Mouse (Mus musculus) adipocyte (in vitro differentiated cells): ENCODE measurements at regions not wholly inside any gene's neighbourhood (a gene's known extent, or its start where the extent isn't known, plus 50 kb on each side); places are given as distances from the start of the nearest gene placed in this dataset.
"Not testable (repeated sequence)": the region's sequence is repeated elsewhere in the genome, so short reads cannot be mapped to it uniquely, and the experiment has no call there.

Experiments
- DNase-seq: peaks from one replicate; pipeline ENCODE4 v3.0.0-alpha.2; 2016; ENCODE audit warnings: low spot score

- DNase-seq, result peak; percentile 61
Measured at GRCm38 (mm10) chrX:50675356-50675755, 165.5 kb upstream of the Stk26 start.

- DNase-seq, result peak; percentile 65
Measured at GRCm38 (mm10) chrX:50657835-50658565, 182.8 kb upstream of the Stk26 start.

- no peak for DNase-seq
Measured at GRCm38 (mm10) chrX:50657180-50657834, 183.5 kb upstream of the Stk26 start.

GRCm38 (mm10) chrX:50655380-50655779, 185.5 kb upstream of the Stk26 start:
- not testable (repeated sequence) for DNase-seq

- no peak for DNase-seq
Measured at GRCm38 (mm10) chrX:50641347-50641746, 199.5 kb upstream of the Stk26 start.

GRCm38 (mm10) chrX:50635634-50636033, 205.2 kb upstream of the Stk26 start:
- no peak for DNase-seq

GRCm38 (mm10) chrX:50634842-50635615, 205.8 kb upstream of the Stk26 start:
- peak; percentile 87 for DNase-seq

- no peak for DNase-seq
Measured at GRCm38 (mm10) chrX:50632536-50632935, 204.2 kb upstream of the Olfr1324 start.

- no peak for DNase-seq
Measured at GRCm38 (mm10) chrX:50625336-50625735, 197.0 kb upstream of the Olfr1324 start.

- DNase-seq, result no peak
Measured at GRCm38 (mm10) chrX:50622984-50623455, 194.7 kb upstream of the Olfr1324 start.

- DNase-seq, result no peak
Measured at GRCm38 (mm10) chrX:50620909-50621308, 192.6 kb upstream of the Olfr1324 start.

- DNase-seq, result no peak
Measured at GRCm38 (mm10) chrX:50619919-50620318, 191.6 kb upstream of the Olfr1324 start.

GRCm38 (mm10) chrX:50618936-50619335, 190.6 kb upstream of the Olfr1324 start:
- no peak for DNase-seq

- not testable (repeated sequence) for DNase-seq
Measured at GRCm38 (mm10) chrX:50616920-50617319, 188.6 kb upstream of the Olfr1324 start.

GRCm38 (mm10) chrX:50614874-50615273, 186.6 kb upstream of the Olfr1324 start:
- not testable (repeated sequence) for DNase-seq

- not testable (repeated sequence) for DNase-seq
Measured at GRCm38 (mm10) chrX:50614367-50614766, 186.1 kb upstream of the Olfr1324 start.

- no peak for DNase-seq
Measured at GRCm38 (mm10) chrX:50611765-50612591, 183.7 kb upstream of the Olfr1324 start.

- DNase-seq, result not testable (repeated sequence)
Measured at GRCm38 (mm10) chrX:50608141-50608540, 179.8 kb upstream of the Olfr1324 start.

- DNase-seq, result no peak
Measured at GRCm38 (mm10) chrX:50607636-50608035, 179.3 kb upstream of the Olfr1324 start.

GRCm38 (mm10) chrX:50605517-50605916, 177.2 kb upstream of the Olfr1324 start:
- DNase-seq, result not testable (repeated sequence)

- DNase-seq, result not testable (repeated sequence)
Measured at GRCm38 (mm10) chrX:50604995-50605394, 176.7 kb upstream of the Olfr1324 start.

GRCm38 (mm10) chrX:50602881-50603280, 174.6 kb upstream of the Olfr1324 start:
- DNase-seq, result not testable (repeated sequence)
